Mouse (Mus musculus) retina, postnatal 7 days (tissue): ENCODE data around the gene Kat6b.
"Not testable (repeated sequence)": the region's sequence is repeated elsewhere in the genome, so short reads cannot be mapped to it uniquely, and the experiment has no call there.

Experiments used
- DNase-seq: peaks from one replicate; pipeline ENCODE4 v3.0.0-alpha.2; 2012; ENCODE audit warnings: low read depth, low spot score

Gene Kat6b

GRCm38 (mm10) chr14:21481231-21481630 is at the start of gene Kat6b:
Gene Kat6b, plus strand, starts transcription at chr14:21481434.
- DNase-seq: no peak

DNA sequence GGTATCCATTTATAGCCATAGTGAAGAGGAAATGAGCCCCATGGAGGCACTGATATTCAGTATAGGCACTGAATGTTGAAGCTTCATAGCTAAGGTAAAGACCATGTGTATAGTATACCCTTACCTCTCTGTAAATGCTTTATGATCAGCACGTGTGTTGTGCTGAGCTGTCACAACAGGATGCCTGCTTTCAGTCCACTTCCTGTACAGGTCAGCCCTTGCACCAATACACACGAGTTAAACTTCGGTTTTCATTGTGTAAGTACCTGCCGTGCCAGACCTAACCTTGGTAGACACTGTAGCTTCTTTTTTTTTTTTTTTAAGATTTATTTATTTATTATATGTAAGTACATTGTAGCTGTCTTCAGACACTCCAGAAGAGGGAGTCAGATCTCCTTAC is 47.8 kb upstream of the Kat6b start:
- no peak for DNase-seq

DNA sequence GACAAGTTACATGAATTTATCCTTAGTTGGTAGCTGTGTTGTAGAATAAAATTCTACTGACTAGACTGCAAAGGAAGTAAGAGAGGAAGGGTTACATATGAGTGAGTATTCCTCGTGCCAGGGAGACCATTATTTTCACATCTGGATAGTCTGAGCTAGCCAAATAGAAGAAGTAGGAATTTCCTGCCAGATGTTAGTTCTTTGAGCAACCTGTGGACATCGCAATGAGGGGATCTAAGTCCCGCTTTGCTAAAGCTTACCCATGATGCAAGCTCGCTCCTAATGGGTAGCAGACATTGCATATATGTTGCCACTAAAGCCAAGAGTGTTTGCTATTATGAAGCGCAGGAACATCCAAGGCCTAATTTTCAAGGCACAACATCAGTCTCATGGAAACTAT is 47.2 kb upstream of the Kat6b start:
- DNase-seq: no peak

- no peak for DNase-seq
These were observed 46.5 kb upstream of the Kat6b start for GRCm38 (mm10) chr14:21434686-21435085.

- no peak for DNase-seq
These were observed 41.4 kb upstream of the Kat6b start for GRCm38 (mm10) chr14:21439785-21440184.

- no peak for DNase-seq
These were observed 40.7 kb upstream of the Kat6b start for GRCm38 (mm10) chr14:21440526-21440925.

DNA sequence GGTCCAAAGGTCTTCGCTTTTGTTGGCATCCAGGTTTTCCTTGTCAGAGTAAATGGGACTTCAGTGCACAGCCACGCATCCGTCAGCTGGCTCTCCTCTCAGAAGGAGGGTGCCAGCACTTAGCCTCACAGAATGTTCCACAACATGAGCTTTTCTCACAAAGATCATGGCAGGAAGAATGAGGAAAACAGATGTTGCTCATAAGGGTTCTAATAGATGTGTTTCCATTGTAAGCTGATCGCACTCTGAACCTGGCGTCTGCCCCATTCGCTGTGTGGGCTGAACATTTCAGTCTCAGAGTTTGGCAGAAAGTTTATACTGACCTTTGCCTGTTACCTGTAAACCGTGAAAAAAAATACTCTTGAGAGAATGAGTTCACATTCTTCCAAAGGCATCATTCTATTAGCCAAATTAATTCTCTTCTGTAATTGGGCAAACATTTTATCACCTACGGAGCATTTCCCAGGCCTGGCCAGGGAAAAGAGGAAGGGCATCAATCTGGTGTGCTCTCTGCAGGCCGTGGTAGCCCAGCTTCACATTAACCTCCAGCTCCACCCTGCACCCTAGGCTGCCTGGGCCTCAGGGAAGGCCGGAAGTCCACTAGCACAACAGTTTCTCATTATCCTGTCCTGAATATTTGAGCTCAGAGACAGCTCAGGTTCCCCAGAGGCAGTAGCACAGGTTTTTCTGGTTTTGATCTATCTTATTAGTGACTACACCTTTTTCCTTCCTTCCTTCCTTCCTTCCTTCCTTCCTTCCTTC is 39.3 kb upstream of the Kat6b start:
- no peak for DNase-seq

DNA sequence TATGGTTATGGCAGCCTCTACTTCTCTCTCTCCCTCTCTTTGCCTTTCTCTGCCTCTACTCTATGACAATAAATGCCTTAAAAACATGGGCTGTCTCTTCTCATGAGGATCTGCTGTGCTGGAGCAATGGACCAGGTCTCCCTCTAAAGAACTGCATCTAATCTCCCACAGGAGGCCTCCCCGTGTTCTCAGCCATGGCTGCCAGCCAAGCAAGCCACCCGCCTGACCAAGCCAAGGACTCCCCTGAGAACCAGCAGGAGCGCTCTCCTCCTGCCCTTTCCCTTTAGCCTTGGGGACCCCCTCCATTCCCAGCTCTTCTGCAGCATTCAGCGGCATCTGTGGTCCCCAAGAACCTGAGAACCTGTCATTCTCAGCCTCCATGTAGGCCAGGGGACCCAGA is 28.7 kb upstream of the Kat6b start:
- DNase-seq: no peak

DNA sequence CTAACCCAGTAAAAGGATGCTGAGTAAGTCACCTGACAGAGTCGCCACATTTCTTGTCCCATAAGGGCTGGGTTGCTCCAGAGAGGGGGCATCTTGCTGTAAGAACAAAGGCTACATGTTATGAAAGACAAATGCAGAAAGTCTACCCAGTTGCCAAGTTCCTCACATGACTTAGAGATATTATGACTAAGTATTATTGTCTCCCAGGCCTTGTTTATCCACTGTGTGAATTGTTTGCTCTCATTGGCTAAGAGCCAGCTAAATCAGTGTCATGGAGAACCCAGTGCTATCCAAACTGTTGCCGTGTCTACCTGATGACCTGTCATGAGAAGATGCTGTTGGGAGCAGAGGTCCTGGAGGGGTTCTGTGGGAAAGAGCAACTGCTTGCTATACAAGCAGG is 27.3 kb upstream of the Kat6b start:
- DNase-seq: no peak

GRCm38 (mm10) chr14:21455654-21456350 is 25.4 kb upstream of the Kat6b start:
- no peak for DNase-seq

- no peak for DNase-seq
These were observed 24.7 kb upstream of the Kat6b start for GRCm38 (mm10) chr14:21456526-21456925.

DNA sequence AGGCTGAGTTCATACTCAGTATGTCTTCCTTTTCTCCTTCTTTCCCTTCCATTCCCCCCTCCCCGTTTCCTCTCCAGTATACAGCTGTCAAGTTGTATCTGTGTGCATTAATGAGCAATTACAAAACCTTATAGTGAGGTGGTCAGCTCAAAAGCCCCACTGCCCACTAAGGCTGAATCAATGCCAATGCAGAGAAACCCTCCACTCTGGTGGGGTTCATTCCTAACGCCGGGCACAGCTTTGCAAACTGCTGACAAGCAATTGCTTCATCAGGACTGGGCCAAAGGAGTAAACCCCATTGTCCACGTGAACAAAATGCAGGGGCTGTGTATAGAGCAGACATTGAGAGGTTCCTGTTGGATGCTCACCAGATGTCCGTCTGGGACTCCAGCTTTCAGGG is 23.4 kb upstream of the Kat6b start:
- no peak for DNase-seq

DNA sequence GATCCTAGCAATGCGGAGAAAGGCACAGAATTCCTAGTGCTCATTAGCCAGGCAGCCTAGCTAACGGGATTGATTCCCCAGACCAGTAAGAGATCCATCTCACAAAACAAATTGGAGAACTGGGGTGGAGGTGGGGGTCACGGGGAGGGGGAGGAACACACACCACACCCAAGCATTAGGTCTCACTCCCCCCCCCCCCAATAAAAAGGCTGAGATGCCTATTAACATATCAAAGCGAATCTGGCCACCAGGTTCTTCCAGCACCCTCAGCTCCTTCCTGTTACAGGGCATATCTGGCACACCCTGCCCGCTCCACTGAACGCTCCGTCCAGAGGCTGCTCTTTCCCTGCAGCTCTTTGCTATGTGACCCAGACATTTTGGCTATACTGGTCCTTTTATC is 22.5 kb upstream of the Kat6b start:
- no peak for DNase-seq

DNA sequence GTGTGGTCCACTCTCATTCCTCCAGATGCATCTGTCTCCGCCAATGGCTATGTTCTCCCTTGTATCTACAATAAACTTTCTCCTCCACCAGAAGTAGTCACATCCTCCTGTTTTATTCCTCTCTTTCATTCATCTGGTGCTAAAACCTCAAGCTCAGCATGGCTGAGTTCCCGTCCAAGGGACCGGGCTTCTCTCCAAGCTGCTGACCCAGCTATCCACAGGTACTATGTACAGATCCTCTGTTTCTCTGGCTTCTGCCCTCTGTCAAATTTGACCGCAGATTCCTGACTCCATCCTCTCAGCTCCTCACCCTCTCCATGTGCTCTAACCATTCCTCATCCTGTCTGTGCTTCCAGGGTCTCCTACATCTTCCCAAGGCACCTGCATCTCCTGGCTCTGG is 22.1 kb upstream of the Kat6b start:
- no peak for DNase-seq

DNA sequence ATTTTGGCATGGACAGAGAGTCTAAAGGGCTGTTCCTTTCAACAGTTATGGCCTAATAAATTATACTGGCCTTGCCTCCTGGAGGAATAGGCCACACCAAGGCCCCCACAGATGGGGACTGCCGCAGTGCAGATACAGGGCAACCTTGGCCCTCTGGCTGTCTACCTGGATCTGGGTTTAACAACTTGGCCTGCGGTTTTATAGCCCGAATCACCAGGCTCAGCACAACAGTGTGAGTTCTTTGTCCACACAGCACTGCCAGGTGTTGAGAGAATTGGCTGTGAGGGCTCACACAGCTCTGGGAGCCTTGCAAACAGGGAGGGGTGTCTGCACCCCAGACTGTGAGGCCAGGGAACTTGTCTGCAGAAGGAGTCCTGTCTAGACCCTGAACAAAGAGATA is 18.8 kb upstream of the Kat6b start:
- DNase-seq: no peak

GRCm38 (mm10) chr14:21463117-21463712 is 18.0 kb upstream of the Kat6b start:
- no peak for DNase-seq

DNA sequence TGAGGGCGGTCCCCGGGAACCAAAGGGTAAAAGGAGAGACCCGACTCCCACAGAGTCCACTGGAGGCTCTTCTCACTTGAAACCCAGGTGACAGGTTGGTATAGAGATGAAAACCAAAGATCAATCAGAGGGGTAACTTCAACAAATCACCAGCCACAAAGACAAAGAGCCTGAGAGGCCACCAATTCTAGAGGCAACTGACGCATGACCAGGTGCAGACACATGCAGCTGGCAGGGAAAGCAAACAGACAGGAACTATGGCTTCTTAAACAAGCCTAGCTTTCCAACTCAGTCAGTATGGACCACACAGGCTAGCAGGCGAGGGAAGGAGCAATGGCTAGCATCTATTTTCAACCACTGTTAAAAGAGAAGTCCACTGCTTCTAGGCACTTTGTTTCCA is 10.8 kb upstream of the Kat6b start:
- DNase-seq: no peak

GRCm38 (mm10) chr14:21471975-21472374 is 9.3 kb upstream of the Kat6b start:
- no peak for DNase-seq

DNA sequence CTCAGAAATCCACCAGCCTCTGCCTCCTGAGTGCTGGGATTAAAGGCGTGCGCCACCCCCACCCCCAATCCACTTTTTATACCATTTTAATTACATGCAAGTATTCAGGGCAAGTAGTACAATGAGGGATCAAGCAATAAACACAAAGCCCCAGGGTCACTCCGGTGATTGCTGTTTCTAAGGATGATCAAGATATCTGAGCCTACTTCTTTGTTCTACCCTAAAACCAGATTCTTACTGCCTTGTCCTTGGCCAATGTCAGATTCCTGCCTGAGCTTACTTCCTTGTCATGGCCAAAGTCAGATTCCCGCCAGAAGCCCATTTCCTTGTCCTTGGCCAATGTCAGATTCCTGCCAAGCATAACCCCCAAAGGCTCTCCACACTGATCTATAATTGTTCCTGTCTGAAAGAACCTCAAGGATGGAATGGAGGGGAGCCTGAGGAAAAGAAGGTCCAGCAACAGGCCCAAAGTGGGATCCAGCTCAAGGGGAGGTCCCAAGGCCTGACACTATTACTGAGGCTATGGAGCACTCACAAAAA is 6.6 kb upstream of the Kat6b start:
- DNase-seq: not testable (repeated sequence)

- DNase-seq: no peak
These were observed 4.1 kb upstream of the Kat6b start for GRCm38 (mm10) chr14:21477181-21477580.

GRCm38 (mm10) chr14:21479566-21479965 is 1.7 kb upstream of the Kat6b start:
- no peak for DNase-seq

DNA sequence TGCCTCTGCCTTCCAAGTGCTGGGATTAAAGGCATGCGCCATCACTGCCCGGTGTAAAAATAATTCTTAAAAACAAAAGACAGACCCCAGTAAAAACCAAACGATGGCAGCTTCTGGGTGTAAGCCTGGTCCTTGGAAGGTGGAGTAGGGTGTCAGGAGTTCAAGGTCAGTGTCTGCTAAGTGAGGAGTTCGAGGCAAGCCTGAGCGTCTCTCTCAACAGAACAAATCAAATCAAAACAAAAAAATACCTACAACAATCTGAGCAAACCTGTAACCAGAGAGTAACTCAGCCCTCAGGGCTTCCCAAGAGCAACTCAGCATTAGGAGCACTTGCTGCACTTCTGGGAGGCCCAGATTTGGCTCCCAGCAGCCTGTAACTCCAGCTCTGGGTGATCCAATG is 1.0 kb upstream of the Kat6b start:
- no peak for DNase-seq

DNA sequence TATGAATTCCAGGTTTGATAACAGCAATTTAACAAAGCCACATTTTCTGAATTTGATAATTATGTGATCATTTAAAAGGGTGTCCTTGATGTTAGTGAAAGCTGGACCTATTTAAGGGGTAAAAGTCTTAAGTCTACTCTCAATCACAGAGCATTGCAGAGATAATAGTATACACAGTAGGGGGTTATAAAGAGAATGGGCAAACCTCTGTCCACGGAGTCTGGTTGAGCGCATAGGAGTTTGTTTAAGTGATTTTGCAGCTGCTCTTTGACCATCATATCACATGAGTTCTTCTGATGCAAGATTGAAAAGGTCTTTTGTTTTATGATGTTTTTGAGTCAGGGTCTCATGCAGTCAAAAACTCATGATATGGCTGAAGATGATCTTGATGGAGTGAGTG is 3.0 kb downstream of the Kat6b start:
- DNase-seq: no peak
